Mouse (Mus musculus) testis, adult 2 months (tissue): ENCODE data around the gene Thoc7. TPM values are rescaled to one million over a fixed set of nuclear protein-coding genes. Genes with fewer than 3 reads are reported as not detected.

Experiments used
- H3K27ac ChIP-seq: fragments of 200-500 bp; 2 replicates; pipeline ENCODE4 v1.5.1; 2012; ENCODE audit warnings: low read depth, low read length; ENCODE audit not compliant: control insufficient read depth, insufficient read depth
- H3K27me3 ChIP-seq: fragments of 200-500 bp; 2 replicates; pipeline ENCODE4 v1.6.1; 2012; ENCODE audit warnings: mild to moderate bottlenecking, low read length, moderate library complexity; ENCODE audit not compliant: control insufficient read depth, insufficient read depth
- H3K36me3 ChIP-seq: fragments of 200-500 bp; 2 replicates; pipeline ENCODE4 v1.6.1; 2012; ENCODE audit warnings: mild to moderate bottlenecking, low read length; ENCODE audit not compliant: control insufficient read depth, insufficient read depth
- H3K4me1 ChIP-seq: fragments of 200-500 bp; 2 replicates; pipeline ENCODE4 v1.6.1; 2012; ENCODE audit warnings: low read length; ENCODE audit not compliant: control insufficient read depth, insufficient read depth
- H3K4me3 ChIP-seq: fragments of 200-500 bp; 2 replicates; pipeline ENCODE4 v1.5.1; 2012; ENCODE audit warnings: low read depth, mild to moderate bottlenecking, low read length, moderate library complexity, mixed read lengths; ENCODE audit not compliant: control insufficient read depth
- CTCF ChIP-seq: fragments of 200-500 bp; IDR thresholded peaks from 2 replicates; pipeline ENCODE4 v1.5.1; 2012; ENCODE audit warnings: low read depth, mild to moderate bottlenecking, inconsistent platforms, low read length, moderate library complexity; ENCODE audit not compliant: control insufficient read depth, insufficient read depth, insufficient replicate concordance
- POLR2A ChIP-seq: fragments of 200-500 bp; IDR thresholded peaks from 2 replicates; pipeline ENCODE4 v1.6.1; 2012; ENCODE audit warnings: low read depth, mild to moderate bottlenecking, inconsistent platforms, low read length, moderate library complexity; ENCODE audit not compliant: control insufficient read depth
- polyA plus RNA-seq: library from polyadenylated mRNA; depleted of rRNA; stranded (reverse); fragments of >200 nt; gene quantifications from 2 replicates; pipeline ENCODE4 v1.2.3, GENCODE M21; 2012

Gene Thoc7
- polyA plus RNA-seq, 1 experiment = 75.5 TPM

DNA sequence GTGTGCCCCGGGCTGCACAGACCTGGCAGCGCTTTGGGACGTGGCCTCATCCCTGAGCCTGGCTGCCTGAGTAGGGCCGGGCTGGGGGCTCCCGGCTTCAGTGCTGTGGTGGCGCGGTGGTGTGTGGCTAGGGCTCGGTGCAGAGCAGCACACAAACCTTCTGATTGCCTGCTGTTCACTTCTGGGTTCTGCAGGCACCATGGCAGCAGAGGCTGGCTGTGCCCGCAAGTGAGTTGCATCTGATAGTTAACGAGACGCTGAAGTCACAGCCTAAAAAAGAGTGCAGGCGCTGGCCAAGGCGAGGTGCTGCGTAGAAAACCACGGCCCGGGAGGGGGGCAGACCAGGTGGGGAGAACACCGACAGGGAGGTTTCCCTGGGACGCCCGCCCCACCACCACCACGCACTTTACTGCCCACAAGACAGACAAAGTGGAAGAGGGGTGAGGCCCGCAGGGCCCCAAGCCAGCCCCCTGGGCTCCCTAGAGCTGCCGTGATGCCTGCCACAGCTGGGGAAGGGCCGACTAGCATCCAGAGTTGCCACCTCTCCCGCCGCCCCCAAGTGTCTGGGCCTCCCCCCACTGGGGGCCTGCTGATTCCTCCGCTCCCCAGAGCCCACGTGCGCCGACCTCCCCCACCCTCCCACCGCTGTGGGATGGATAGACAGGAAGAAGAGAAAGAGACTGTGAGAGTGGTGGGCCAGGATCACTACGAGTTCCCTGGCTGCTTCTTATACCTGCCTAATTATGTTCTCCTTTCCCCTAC lies 28.2 kb downstream of the Thoc7 start:
- TF ChIP-seq CTCF = no peak
- TF ChIP-seq POLR2A = no peak
- no peak overlapping the region for H3K4me3 ChIP-seq
- no peak overlapping the region for H3K27ac ChIP-seq
- no peaks in the 10 kb centered on the region for H3K36me3 ChIP-seq
- H3K4me1 ChIP-seq = peaks cover 7% of the 10 kb centered on the region
- H3K27me3 ChIP-seq = no peaks in the 10 kb centered on the region

GRCm38 (mm10) chr14:13917630-13918029 lies 44.0 kb downstream of the Thoc7 start:
- Histone ChIP-seq H3K27ac (no peak overlapping the region), H3K27me3 (no peaks in the 10 kb centered on the region), H3K4me3 (no peak overlapping the region), H3K4me1 (no peaks in the 10 kb centered on the region; the same call in 1 of the 2 replicates), H3K36me3 (no peaks in the 10 kb centered on the region)
- TF ChIP-seq CTCF (no peak; the same call in 1 of the 2 replicates), POLR2A (no peak)

- Histone ChIP-seq H3K36me3 (no peaks in the 10 kb centered on the region), H3K4me3 (no peak overlapping the region), H3K27me3 (no peaks in the 10 kb centered on the region), H3K4me1 (no peaks in the 10 kb centered on the region; the same call in 1 of the 2 replicates), H3K27ac (no peak overlapping the region)
- no peak for TF ChIP-seq POLR2A
- TF ChIP-seq CTCF = no peak
Observed at GRCm38 (mm10) chr14:13917208-13917607, 44.4 kb downstream of the Thoc7 start.

DNA sequence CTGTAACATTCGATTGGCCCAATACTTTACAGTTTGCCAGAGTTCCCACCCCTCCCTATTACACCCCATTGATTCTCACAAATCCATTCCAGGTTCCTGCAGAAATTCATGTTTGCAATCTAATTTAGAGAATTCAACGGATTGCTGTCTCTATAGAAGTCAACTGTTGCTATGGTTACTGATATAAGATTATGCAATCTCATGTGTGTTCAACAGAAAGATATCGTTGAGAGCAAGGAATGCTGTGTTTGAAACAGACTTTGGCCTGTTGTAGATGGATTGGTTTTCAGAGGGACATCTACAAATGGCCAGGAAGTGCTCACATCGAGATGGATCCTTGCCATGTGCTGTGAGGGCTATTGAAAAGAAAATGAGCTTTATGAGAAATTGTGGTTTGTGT lies 46.4 kb downstream of the Thoc7 start:
- Histone ChIP-seq H3K27me3 (no peaks in the 10 kb centered on the region), H3K4me3 (no peak overlapping the region), H3K36me3 (no peaks in the 10 kb centered on the region), H3K4me1 (no peaks in the 10 kb centered on the region; the same call in 1 of the 2 replicates), H3K27ac (no peak overlapping the region)
- TF ChIP-seq POLR2A = no peak
- no peak for TF ChIP-seq CTCF

- Histone ChIP-seq H3K36me3 (no peaks in the 10 kb centered on the region), H3K4me1 (no peaks in the 10 kb centered on the region; the same call in 1 of the 2 replicates), H3K4me3 (no peak within 1 kb of the TSS), H3K27me3 (no peaks in the 10 kb centered on the region), H3K27ac (no peak within 1 kb of the TSS)
- TF ChIP-seq CTCF = no peak
- TF ChIP-seq POLR2A = no peak
Observed at GRCm38 (mm10) chr14:13914387-13915082, 47.1 kb downstream of the Thoc7 start, which contains the start of gene Gm281. Gene Gm281, minus strand, starts transcription at chr14:13914478.

GRCm38 (mm10) chr14:13910148-13910547 lies 51.5 kb downstream of the Thoc7 start:
- H3K4me1 ChIP-seq = no peaks in the 10 kb centered on the region; the same call in 1 of the 2 replicates
- no peaks in the 10 kb centered on the region for H3K27me3 ChIP-seq
- no peaks in the 10 kb centered on the region for H3K36me3 ChIP-seq
- H3K27ac ChIP-seq = no peak overlapping the region
- no peak for TF ChIP-seq CTCF
- TF ChIP-seq POLR2A = no peak
- no peak overlapping the region for H3K4me3 ChIP-seq

DNA sequence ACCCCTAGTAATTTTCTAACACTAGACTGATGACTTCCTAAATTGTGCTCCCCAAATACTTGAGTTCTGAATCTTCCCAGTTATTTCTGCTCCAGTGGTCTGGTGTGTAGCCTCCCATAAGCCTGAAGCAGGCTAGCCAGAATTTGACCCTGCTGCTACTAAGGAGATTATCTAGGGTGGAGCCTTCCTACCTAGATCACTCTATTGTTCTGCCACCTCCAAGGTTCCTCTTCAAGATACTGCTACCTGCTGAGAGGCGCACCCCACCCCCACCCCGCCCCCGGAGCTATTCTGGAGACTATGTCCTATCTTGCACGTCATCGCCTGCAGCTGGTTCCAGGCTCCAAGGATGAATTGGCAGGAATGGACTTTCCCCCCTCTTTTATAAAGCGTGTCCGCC lies 54.5 kb downstream of the Thoc7 start:
- no peak for TF ChIP-seq POLR2A
- no peaks in the 10 kb centered on the region for H3K36me3 ChIP-seq
- no peaks in the 10 kb centered on the region for H3K27me3 ChIP-seq
- no peak overlapping the region for H3K27ac ChIP-seq
- no peak overlapping the region for H3K4me3 ChIP-seq
- no peaks in the 10 kb centered on the region for H3K4me1 ChIP-seq

- TF ChIP-seq CTCF (no peak), POLR2A (no peak)
- H3K27ac ChIP-seq = no peak overlapping the region
Observed at GRCm38 (mm10) chr14:13906461-13906860, 55.2 kb downstream of the Thoc7 start.

More at GRCm38 (mm10) chr14:13906461-13906860, 55.2 kb downstream of the Thoc7 start:
- H3K36me3 ChIP-seq = no peaks in the 10 kb centered on the region
- no peaks in the 10 kb centered on the region; the same call in 1 of the 2 replicates for H3K4me1 ChIP-seq
- no peak overlapping the region for H3K4me3 ChIP-seq
- no peaks in the 10 kb centered on the region for H3K27me3 ChIP-seq
